Mouse (Mus musculus): ENCODE measurements around the gene Btbd2. TPM values are rescaled to one million over a fixed set of nuclear protein-coding genes. Genes with fewer than 3 reads are reported as not detected.

Gene Btbd2
- polyA plus RNA-seq, 1 experiment = 49.5 TPM

DNA sequence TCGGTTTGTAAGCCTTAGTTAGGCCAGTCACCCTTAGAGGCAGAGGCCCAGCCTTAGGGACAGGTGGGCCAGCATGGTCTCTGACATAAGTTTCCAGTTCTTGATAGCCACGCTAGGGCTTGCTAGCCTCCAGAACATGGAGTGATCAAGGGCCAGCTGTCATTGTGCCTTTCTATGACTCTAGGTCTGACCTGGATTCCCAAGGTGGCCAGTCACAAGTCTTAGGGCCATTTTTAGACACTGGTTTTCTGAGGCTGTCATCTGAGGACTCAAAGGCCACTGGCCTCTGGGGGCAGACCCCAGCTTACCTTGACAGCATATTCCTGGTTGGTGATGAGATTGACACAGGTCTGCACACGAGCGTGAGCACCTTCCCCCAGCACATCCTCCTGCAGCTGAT, 14.4 kb upstream of the Btbd2 start:
- Histone ChIP-seq H3K4me3 (ENCODE audit: extremely low read depth, insufficient read depth, insufficient read length) (no peak overlapping the region), H3K27me3 (ENCODE audit: control insufficient read depth, insufficient read depth, low read length) (no peaks in the 10 kb centered on the region), H3K36me3 (ENCODE audit: control insufficient read depth, insufficient read depth, low read length) (peaks cover 72% of the 10 kb centered on the region), H3K4me1 (ENCODE audit: control insufficient read depth, insufficient read depth, insufficient read length) (peaks cover 51% of the 10 kb centered on the region), H3K27ac (ENCODE audit: insufficient read depth, low read length) (no peak overlapping the region)
- no peak for TF ChIP-seq CTCF (IDR thresholded peaks at IDR 0.05; ENCODE audit: extremely low read depth, insufficient read depth, insufficient read length, insufficient replicate concordance)
- TF ChIP-seq POLR2A (IDR thresholded peaks at IDR 0.05; ENCODE audit: low read depth, low read length) = no peak
- DNase-seq (ENCODE audit: low read depth in 1 of 2, low spot score in 2 of 2) = no peak
- 90% methylated on average over 4 of the region's 4 CpGs for WGBS

DNA sequence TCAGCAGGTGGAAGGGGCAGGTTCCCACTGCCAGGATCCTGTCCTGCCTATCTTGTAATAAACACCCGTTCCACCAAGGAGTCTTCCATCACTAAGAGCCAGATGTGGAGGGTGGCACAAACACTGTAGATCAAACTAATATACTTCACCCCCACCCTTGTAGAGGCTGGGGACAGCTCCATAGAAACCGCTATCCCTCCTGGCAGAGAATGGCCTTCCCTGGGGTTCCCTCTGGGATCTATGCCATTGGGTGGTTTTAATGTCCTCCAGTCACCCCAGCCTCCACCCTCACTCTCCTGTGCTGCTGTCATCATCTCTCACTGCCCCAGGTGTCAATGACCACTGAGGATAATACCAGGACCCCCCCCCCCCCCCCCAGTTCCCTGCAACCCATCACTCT, 13.7 kb upstream of the Btbd2 start:
- DNase-seq (ENCODE audit: low read depth in 1 of 2, low spot score in 2 of 2) = no peak

DNA sequence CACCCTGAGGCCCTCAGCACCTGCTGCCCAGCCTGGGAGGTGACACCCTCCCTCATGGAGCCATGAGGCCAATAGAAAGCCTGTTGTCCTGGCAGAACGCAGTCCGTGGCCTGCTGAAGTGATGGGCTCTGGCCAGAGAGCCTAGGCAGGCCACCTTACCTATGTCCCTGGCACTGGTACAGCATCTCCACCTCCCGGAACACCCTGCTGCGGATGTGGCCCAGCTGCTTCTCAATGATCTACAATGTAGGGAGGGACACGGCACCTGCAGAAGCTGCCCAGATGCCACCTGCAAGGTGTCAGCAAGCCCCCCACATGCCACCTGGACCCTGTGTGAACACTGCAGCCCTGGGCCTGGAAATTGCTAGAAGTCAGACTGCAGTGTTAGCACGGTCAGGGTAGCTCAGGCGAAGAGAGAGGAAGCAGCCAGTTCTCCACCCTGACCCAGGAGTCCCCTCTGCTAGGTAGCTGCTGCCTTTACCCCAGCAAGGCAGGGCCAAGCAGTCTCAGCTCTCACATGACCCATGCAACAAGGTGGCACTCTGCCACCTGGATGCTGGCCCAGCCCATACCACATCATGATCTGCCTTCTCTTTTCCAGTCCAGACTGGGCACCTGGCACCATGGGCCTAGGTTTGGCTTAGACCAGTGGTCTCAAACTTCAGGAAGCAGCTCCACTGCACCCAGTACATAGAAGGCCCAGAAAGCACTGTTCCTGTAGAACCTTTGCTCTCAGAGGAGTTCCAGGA, 13.0 kb upstream of the Btbd2 start:
- Histone ChIP-seq H3K4me1 (ENCODE audit: control insufficient read depth, insufficient read depth, insufficient read length) (peaks cover 64% of the 10 kb centered on the region), H3K36me3 (ENCODE audit: control insufficient read depth, insufficient read depth, low read length) (peaks cover 77% of the 10 kb centered on the region), H3K27me3 (ENCODE audit: control insufficient read depth, insufficient read depth, low read length) (no peaks in the 10 kb centered on the region), H3K27ac (ENCODE audit: insufficient read depth, low read length) (peak overlapping the region; percentile 44), H3K4me3 (ENCODE audit: extremely low read depth, insufficient read depth, insufficient read length) (no peak overlapping the region)
- 76% methylated on average over 7 of the region's 7 CpGs for WGBS
- no peak for DNase-seq (ENCODE audit: low read depth in 1 of 2, low spot score in 2 of 2)
- TF ChIP-seq POLR2A (IDR thresholded peaks at IDR 0.05; ENCODE audit: low read depth, low read length) (no peak), CTCF (IDR thresholded peaks at IDR 0.05; ENCODE audit: extremely low read depth, insufficient read depth, insufficient read length, insufficient replicate concordance) (no peak)

More for the DNA sequence above, 13.7 kb upstream of the Btbd2 start:
- WGBS = 95% methylated on average over 2 of the region's 2 CpGs
- TF ChIP-seq POLR2A (IDR thresholded peaks at IDR 0.05; ENCODE audit: low read depth, low read length) (no peak), CTCF (IDR thresholded peaks at IDR 0.05; ENCODE audit: extremely low read depth, insufficient read depth, insufficient read length, insufficient replicate concordance) (no peak)
- Histone ChIP-seq H3K36me3 (ENCODE audit: control insufficient read depth, insufficient read depth, low read length) (peaks cover 77% of the 10 kb centered on the region), H3K4me1 (ENCODE audit: control insufficient read depth, insufficient read depth, insufficient read length) (peaks cover 58% of the 10 kb centered on the region), H3K27ac (ENCODE audit: insufficient read depth, low read length) (peak overlapping the region; percentile 44), H3K27me3 (ENCODE audit: control insufficient read depth, insufficient read depth, low read length) (no peaks in the 10 kb centered on the region), H3K4me3 (ENCODE audit: extremely low read depth, insufficient read depth, insufficient read length) (no peak overlapping the region)

DNA sequence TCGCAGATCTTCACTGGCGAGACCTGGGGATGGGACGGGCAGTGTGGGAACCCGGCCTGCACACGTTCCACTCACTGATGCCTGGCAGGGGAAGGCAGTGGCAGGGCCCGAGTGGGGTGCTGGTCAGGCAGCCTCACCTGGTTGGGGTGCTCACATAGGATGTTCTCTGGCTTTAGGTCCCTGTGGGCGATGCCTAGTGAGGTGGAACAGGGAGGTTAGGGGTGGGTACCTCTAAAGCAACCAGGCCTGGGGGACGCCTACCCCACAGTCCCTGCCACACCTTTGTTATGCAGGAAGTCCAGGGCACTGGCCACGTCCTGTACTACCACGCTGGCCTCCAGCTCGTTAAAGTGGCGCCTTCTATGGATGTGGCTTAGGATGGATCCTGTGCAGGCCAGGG, 12.1 kb upstream of the Btbd2 start:
- peaks cover 63% of the 10 kb centered on the region for H3K4me1 ChIP-seq (ENCODE audit: control insufficient read depth, insufficient read depth, insufficient read length)
- no peak overlapping the region for H3K4me3 ChIP-seq (ENCODE audit: extremely low read depth, insufficient read depth, insufficient read length)
- peak in 1 of 2 experiments; percentile 50 for DNase-seq (ENCODE audit: low read depth in 1 of 2, low spot score in 2 of 2)
- H3K27ac ChIP-seq (ENCODE audit: insufficient read depth, low read length) = peak overlapping the region; percentile 6; the same call in 1 of the 2 replicates
- H3K27me3 ChIP-seq (ENCODE audit: control insufficient read depth, insufficient read depth, low read length) = no peaks in the 10 kb centered on the region
- WGBS = 83% methylated on average over 12 of the region's 12 CpGs
- TF ChIP-seq CTCF (IDR thresholded peaks at IDR 0.05; ENCODE audit: extremely low read depth, insufficient read depth, insufficient read length, insufficient replicate concordance) (no peak), POLR2A (IDR thresholded peaks at IDR 0.05; ENCODE audit: low read depth, low read length) (no peak)
- H3K36me3 ChIP-seq (ENCODE audit: control insufficient read depth, insufficient read depth, low read length) = peaks cover 75% of the 10 kb centered on the region

DNA sequence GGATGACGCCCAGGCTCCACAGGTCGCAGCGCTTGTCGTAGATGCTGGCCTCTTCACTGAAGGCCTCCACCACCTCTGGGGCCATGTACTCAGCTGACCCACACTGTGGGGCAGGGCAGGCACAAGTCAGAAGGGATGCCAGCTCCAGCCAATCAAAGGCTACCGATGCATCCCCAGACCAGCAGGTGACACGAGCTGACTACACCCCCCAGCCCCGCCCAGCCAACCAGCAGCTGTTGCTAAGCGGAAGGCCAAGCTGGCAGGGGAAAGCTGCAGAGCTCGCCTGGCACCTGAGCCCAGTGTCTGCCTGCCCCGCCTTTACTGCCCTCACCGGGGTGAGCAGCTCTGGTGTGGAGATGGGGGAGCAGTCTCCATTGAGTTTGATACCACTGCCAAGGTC, 11.7 kb upstream of the Btbd2 start:
- no peaks in the 10 kb centered on the region for H3K27me3 ChIP-seq (ENCODE audit: control insufficient read depth, insufficient read depth, low read length)
- 82% methylated on average over 11 of the region's 11 CpGs for WGBS
- peak overlapping the region; percentile 6; the same call in 1 of the 2 replicates for H3K27ac ChIP-seq (ENCODE audit: insufficient read depth, low read length)
- peaks cover 73% of the 10 kb centered on the region for H3K36me3 ChIP-seq (ENCODE audit: control insufficient read depth, insufficient read depth, low read length)
- peaks cover 60% of the 10 kb centered on the region for H3K4me1 ChIP-seq (ENCODE audit: control insufficient read depth, insufficient read depth, insufficient read length)
- peak in 1 of 2 experiments; percentile 56 for DNase-seq (ENCODE audit: low read depth in 1 of 2, low spot score in 2 of 2)
- TF ChIP-seq CTCF (IDR thresholded peaks at IDR 0.05; ENCODE audit: extremely low read depth, insufficient read depth, insufficient read length, insufficient replicate concordance) (no peak), POLR2A (IDR thresholded peaks at IDR 0.05; ENCODE audit: low read depth, low read length) (no peak)
- H3K4me3 ChIP-seq (ENCODE audit: extremely low read depth, insufficient read depth, insufficient read length) = no peak overlapping the region

DNA sequence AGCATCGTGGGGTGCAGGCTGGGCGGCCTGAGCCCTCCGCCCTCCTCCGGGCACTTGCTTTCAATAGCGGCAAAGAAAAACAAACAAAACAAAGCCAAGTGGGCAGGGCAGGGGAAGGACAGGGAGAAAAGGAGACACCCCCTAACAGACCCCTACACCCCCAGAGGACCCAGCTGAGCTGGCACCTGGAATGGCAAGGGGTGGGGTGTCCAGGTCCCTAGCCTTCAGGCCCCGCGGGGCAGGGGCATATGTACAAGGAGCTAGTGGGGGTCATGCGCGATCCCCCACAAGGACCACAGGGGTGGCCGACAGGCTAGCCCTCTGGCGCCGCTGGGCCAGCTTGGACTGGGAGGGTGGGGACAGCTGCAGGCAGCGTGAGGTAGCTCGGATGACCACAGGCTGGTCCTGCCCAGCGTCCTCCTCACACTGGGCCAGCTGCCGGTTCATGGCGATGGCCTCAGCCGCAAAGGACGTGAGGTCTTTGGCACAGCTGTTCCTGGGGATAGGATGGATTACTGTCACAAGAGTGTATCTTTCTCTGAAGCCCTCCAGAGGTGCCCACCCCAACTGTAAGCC, 10.1 kb upstream of the Btbd2 start:
- no peak for TF ChIP-seq CTCF (IDR thresholded peaks at IDR 0.05; ENCODE audit: extremely low read depth, insufficient read depth, insufficient read length, insufficient replicate concordance)
- no peak for TF ChIP-seq POLR2A (IDR thresholded peaks at IDR 0.05; ENCODE audit: low read depth, low read length)
- no peak for DNase-seq (ENCODE audit: low read depth in 1 of 2, low spot score in 2 of 2)
- no peak overlapping the region for H3K4me3 ChIP-seq (ENCODE audit: extremely low read depth, insufficient read depth, insufficient read length)
- H3K27ac ChIP-seq (ENCODE audit: insufficient read depth, low read length) = no peak overlapping the region; the same call in 1 of the 2 replicates
- H3K36me3 ChIP-seq (ENCODE audit: control insufficient read depth, insufficient read depth, low read length) = peaks cover 59% of the 10 kb centered on the region
- H3K27me3 ChIP-seq (ENCODE audit: control insufficient read depth, insufficient read depth, low read length) = no peaks in the 10 kb centered on the region
- peaks cover 54% of the 10 kb centered on the region for H3K4me1 ChIP-seq (ENCODE audit: control insufficient read depth, insufficient read depth, insufficient read length)
- WGBS = 88% methylated on average over 19 of the region's 19 CpGs
